Mouse (Mus musculus): Measurements from ENCODE around the gene Dtx2.
"Not testable (repeated sequence)": the region's sequence is repeated elsewhere in the genome, so short reads cannot be mapped to it uniquely, and the experiment has no call there.

Dtx2 gene

GRCm38 (mm10) chr5:136026859-136027258 lies 32.3 kb downstream of the Dtx2 start:
- no peak for DNase-seq (ENCODE audit: low spot score in 2 of 2)

- DNase-seq (ENCODE audit: low spot score in 2 of 2): no peak
Measured at GRCm38 (mm10) chr5:136027612-136028311, 33.2 kb downstream of the Dtx2 start.

- DNase-seq (ENCODE audit: low spot score in 2 of 2): no peak
Measured at GRCm38 (mm10) chr5:136034868-136035267, 40.3 kb downstream of the Dtx2 start.

- DNase-seq (ENCODE audit: low spot score in 2 of 2): no peak
Measured at GRCm38 (mm10) chr5:136035285-136035684, 40.7 kb downstream of the Dtx2 start.

GRCm38 (mm10) chr5:136036667-136037066 lies 42.1 kb downstream of the Dtx2 start:
- DNase-seq (ENCODE audit: low spot score in 2 of 2): no peak

- no peak for DNase-seq (ENCODE audit: low spot score in 2 of 2)
Measured at GRCm38 (mm10) chr5:136038258-136039214, 43.9 kb downstream of the Dtx2 start, which contains the start of gene Upk3b. TSS of gene Upk3b (plus strand) at chr5:136038496.

- DNase-seq (ENCODE audit: low spot score in 2 of 2): no peak
Measured at GRCm38 (mm10) chr5:136040210-136040609, 45.6 kb downstream of the Dtx2 start.

DNA sequence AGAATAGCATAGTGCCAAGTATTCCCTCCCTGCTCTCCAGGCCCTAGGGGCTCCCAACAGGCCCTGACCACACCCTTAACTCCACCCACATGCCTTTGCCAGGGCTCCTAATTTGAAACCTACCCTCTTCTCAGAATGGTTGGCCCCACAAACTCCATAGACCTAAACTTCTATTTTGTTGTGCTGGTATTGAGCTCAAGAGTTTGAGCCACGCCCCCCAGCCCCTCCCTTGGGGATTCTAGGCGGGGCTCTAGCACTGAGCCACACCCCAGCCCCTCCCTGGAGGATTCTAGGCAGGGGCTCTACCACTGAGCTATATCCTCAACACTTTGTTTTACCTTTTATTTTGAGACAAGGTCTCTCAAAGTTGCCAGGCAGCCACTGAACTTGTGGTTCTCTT lies 46.7 kb downstream of the Dtx2 start:
- DNase-seq (ENCODE audit: low spot score in 2 of 2): no peak

- no peak for DNase-seq (ENCODE audit: low spot score in 2 of 2)
Measured at GRCm38 (mm10) chr5:136041666-136042065, 47.1 kb downstream of the Dtx2 start.

DNA sequence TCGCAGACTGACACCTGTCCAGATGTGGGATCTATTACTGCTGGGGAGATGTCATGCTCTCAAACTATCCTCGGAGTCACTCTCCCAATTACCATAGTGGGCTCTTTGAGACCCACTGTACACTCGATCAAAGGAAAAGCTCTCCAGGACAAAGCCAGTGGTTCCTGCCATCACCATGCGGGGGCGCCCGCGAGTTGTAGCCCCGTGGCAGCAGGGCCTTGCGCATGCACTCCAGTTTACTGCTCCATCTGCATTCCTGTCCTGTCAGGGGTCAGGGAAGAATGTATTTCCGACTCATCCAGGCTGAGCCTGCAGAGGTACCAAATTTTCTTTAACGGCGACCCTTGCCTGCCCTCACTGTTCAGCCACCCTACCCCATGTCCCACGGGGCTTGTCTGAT lies 50.3 kb downstream of the Dtx2 start:
- peak in 1 of 2 experiments; percentile 13 for DNase-seq (ENCODE audit: low spot score in 2 of 2)

- peak in 1 of 2 experiments; percentile 16 for DNase-seq (ENCODE audit: low spot score in 2 of 2)
Measured at GRCm38 (mm10) chr5:136045408-136045807, 50.8 kb downstream of the Dtx2 start.

GRCm38 (mm10) chr5:136045987-136046386 lies 51.4 kb downstream of the Dtx2 start:
- peak; percentile 61 to 77 for DNase-seq (ENCODE audit: low spot score in 2 of 2)

- DNase-seq (ENCODE audit: low spot score in 2 of 2): not testable (repeated sequence)
Measured at GRCm38 (mm10) chr5:136048541-136048940, 53.9 kb downstream of the Dtx2 start.

DNA sequence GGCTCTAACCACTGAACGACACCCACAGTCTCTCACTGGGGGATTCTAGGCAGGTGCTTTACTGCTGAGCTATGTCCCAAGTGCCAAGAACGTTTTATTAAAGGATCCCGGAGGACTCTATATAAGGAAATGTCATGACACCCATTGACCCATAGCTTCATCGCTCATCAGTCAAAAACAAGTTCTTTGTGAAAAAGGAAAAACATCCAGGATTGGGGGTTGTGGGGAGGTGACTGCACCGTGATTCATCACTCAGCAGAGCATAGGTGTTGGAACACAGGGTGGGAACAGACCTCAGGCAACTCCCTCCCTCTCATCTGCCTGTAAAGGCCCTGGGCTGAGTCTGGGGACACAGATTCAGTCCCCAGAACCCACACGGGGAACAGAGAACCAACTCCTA lies 55.3 kb downstream of the Dtx2 start:
- DNase-seq (ENCODE audit: low spot score in 2 of 2): no peak

GRCm38 (mm10) chr5:136051231-136052085 lies 56.9 kb downstream of the Dtx2 start:
- DNase-seq (ENCODE audit: low spot score in 2 of 2): no peak

GRCm38 (mm10) chr5:136052861-136053655 lies 58.5 kb downstream of the Dtx2 start:
- no peak for DNase-seq (ENCODE audit: low spot score in 2 of 2)

DNA sequence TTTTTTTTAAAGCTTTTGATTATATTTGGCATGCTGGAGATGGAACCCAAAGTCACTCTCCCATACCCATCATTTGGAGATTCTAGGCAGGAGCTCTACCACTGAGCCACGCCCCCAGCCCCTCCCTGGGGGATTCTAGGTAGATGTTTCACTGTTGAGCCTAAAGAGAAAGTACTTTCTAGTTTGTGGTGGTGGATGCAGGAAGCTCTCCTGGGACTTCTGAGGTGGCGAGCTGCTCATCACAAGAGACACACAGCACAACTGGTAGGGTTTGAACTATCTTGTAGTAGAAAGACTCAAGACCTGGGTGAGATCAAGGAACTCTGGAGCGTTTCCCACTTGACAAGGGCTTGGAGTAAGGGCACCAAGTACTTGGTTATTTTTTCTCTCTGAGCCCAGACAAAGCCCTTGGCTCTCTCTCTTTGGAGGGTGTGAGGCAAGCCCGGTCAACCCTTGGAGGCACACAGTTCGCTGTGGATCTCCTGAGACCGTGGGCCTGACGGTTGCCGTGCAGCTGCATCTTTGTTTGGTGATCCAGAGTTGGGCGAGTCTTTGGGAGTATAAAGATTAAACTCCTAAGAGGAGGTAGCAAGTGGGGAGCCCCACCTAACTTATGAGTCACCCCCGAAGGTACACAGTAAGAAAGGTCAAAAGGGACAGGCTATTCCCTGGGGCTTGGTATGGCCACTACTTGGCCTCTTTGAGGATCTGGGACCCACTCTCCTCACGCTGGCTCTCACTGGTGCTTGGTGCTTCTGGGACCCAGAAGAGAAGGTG lies 59.9 kb downstream of the Dtx2 start, which contains the start of gene Upk3bl:
Gene Upk3bl, plus strand, starts transcription at position 192 of the 777 bp plus-strand sequence.
- DNase-seq (ENCODE audit: low spot score in 2 of 2): no peak

GRCm38 (mm10) chr5:136056062-136056461 lies 61.5 kb downstream of the Dtx2 start:
- DNase-seq (ENCODE audit: low spot score in 2 of 2): no peak

- DNase-seq (ENCODE audit: low spot score in 2 of 2): no peak
Measured at GRCm38 (mm10) chr5:136057085-136057484, 62.5 kb downstream of the Dtx2 start.

DNA sequence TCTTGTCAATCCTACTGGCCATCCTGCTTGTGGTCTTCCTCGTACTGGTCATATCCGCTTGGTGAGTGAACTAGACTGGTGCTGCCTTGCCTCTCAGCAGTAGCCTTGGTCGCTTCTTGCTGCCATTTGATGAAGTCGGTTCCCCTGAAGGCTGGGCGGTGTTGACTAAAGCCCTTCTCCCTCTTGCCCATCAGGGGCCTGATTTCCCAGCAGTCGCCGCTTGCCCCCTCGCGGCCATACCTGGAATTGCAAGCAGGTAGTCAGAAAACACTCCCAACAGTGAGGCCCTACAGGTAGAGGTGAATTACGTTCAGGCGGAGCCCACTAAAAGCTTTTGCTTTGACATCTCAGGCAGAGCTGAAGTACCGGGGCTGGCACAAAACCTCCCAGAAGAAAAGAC lies 67.0 kb downstream of the Dtx2 start:
- peak; percentile 58 to 76 for DNase-seq (ENCODE audit: low spot score in 2 of 2)
